Mouse (Mus musculus) embryonic facial prominence, embryonic 15.5 days (tissue): ENCODE measurements around the gene Gm20696. TPM values are rescaled to one million over a fixed set of nuclear protein-coding genes. Genes with fewer than 3 reads are reported as not detected.

Experiments used
- ATAC-seq: fragments of 200-750 bp; cut with Nextera tagmentation; 2 replicates; pipeline ENCODE4 v1.8.0; 2017; ENCODE audit warnings: low read depth, moderate TSS enrichment; ENCODE audit not compliant: insufficient number of reproducible peaks, low FRiP score, low TSS enrichment
- H3K27ac ChIP-seq: fragments of 300-500 bp; sonication (generic); replicated peaks from 2 replicates; pipeline ENCODE4 v1.5.1; 2015; ENCODE audit warnings: mild to moderate bottlenecking, inconsistent platforms
- H3K27me3 ChIP-seq: fragments of 300-500 bp; sonication (generic); 2 replicates; pipeline ENCODE4 v1.6.1; 2015; ENCODE audit warnings: inconsistent platforms
- H3K36me3 ChIP-seq: fragments of 300-500 bp; sonication (generic); 2 replicates; pipeline ENCODE4 v1.6.1; 2015; ENCODE audit warnings: mild to moderate bottlenecking, inconsistent platforms
- H3K4me1 ChIP-seq: fragments of 300-500 bp; sonication (generic); 2 replicates; pipeline ENCODE4 v1.6.1; 2015; ENCODE audit warnings: inconsistent platforms
- H3K4me2 ChIP-seq: fragments of 300-500 bp; sonication (generic); replicated peaks from 2 replicates; pipeline ENCODE4 v1.6.1; 2015; ENCODE audit warnings: mild to moderate bottlenecking, inconsistent platforms
- H3K4me3 ChIP-seq: fragments of 300-500 bp; sonication (generic); replicated peaks from 2 replicates; pipeline ENCODE4 v1.5.1; 2015; ENCODE audit warnings: mild to moderate bottlenecking, inconsistent platforms
- H3K9ac ChIP-seq: fragments of 300-500 bp; sonication (generic); 2 replicates; pipeline ENCODE4 v1.6.1; 2015; ENCODE audit warnings: inconsistent platforms
- H3K9me3 ChIP-seq: fragments of 300-500 bp; sonication (generic); replicated peaks from 2 replicates; pipeline ENCODE4 v1.6.1; 2016; ENCODE audit warnings: inconsistent platforms
- WGBS: fragments of 180-500 bp; shearing (Covaris S2); methylation state at CpG from one replicate; pipeline ENCODE4 v1.1.7; 2015; 5-methylcytosine and 5-hydroxymethylcytosine counted together
- polyA plus RNA-seq: library from polyadenylated mRNA; unstranded; fragments of >200 nt; fragmentation: Nextera tagmentation; extraction: Ambion mirVana; gene quantifications from 2 replicates; pipeline ENCODE4 v1.2.1, GENCODE M21; 2015

Gene Gm20696
- polyA plus RNA-seq, 1 experiment from 2014 or later: 1.7 TPM

- Histone ChIP-seq H3K27me3 (no peaks in the 10 kb centered on the region), H3K27ac (no peak overlapping the region), H3K36me3 (no peaks in the 10 kb centered on the region), H3K4me2 (no peak overlapping the region), H3K9ac (no peak overlapping the region), H3K9me3 (no peaks in the 10 kb centered on the region), H3K4me1 (peaks cover 25% of the 10 kb centered on the region), H3K4me3 (no peak overlapping the region)
- no peak for ATAC-seq
- WGBS: 43% methylated on average over 7 of the region's 7 CpGs
Measured at GRCm38 (mm10) chr6:99620471-99620870, 46.1 kb downstream of the Gm20696 start.

GRCm38 (mm10) chr6:99619964-99620363 lies 46.6 kb downstream of the Gm20696 start:
- Histone ChIP-seq H3K9me3 (no peaks in the 10 kb centered on the region), H3K4me1 (peaks cover 28% of the 10 kb centered on the region), H3K27ac (peak overlapping the region; percentile 34; the same call in 1 of the 2 replicates), H3K9ac (no peak overlapping the region), H3K36me3 (no peaks in the 10 kb centered on the region), H3K4me3 (no peak overlapping the region), H3K27me3 (no peaks in the 10 kb centered on the region), H3K4me2 (no peak overlapping the region)
- no peak for ATAC-seq
- WGBS: 44% methylated on average over 8 of the region's 8 CpGs

GRCm38 (mm10) chr6:99619466-99619865 lies 47.1 kb downstream of the Gm20696 start:
- H3K4me1 ChIP-seq: peaks cover 32% of the 10 kb centered on the region
- no peak overlapping the region for H3K9ac ChIP-seq
- H3K4me3 ChIP-seq: no peak overlapping the region
- H3K9me3 ChIP-seq: no peaks in the 10 kb centered on the region
- no peak overlapping the region for H3K4me2 ChIP-seq
- no peak for ATAC-seq
- no peak overlapping the region for H3K27ac ChIP-seq
- 22% methylated on average over 8 of the region's 8 CpGs for WGBS
- H3K36me3 ChIP-seq: no peaks in the 10 kb centered on the region
- no peaks in the 10 kb centered on the region for H3K27me3 ChIP-seq

- Histone ChIP-seq H3K9ac (no peak overlapping the region), H3K4me2 (no peak overlapping the region), H3K36me3 (no peaks in the 10 kb centered on the region), H3K27ac (no peak overlapping the region), H3K27me3 (no peaks in the 10 kb centered on the region), H3K9me3 (no peaks in the 10 kb centered on the region), H3K4me3 (no peak overlapping the region), H3K4me1 (peaks cover 29% of the 10 kb centered on the region)
- no peak for ATAC-seq
- WGBS: 63% methylated on average over 7 of the region's 7 CpGs
Measured at GRCm38 (mm10) chr6:99617867-99618266, 48.7 kb downstream of the Gm20696 start.

GRCm38 (mm10) chr6:99617415-99617814 lies 49.2 kb downstream of the Gm20696 start:
- WGBS: 86% methylated on average over 1 of the region's 1 CpGs
- Histone ChIP-seq H3K9me3 (no peaks in the 10 kb centered on the region), H3K9ac (no peak overlapping the region), H3K27me3 (no peaks in the 10 kb centered on the region), H3K4me1 (peaks cover 29% of the 10 kb centered on the region), H3K4me2 (no peak overlapping the region), H3K36me3 (no peaks in the 10 kb centered on the region), H3K4me3 (no peak overlapping the region), H3K27ac (no peak overlapping the region)
- no peak for ATAC-seq

- H3K4me1 ChIP-seq: peaks cover 36% of the 10 kb centered on the region
- WGBS: 38% methylated on average over 10 of the region's 10 CpGs
- H3K27me3 ChIP-seq: no peaks in the 10 kb centered on the region
- ATAC-seq: no peak
- H3K4me3 ChIP-seq: no peak overlapping the region
- no peak overlapping the region for H3K9ac ChIP-seq
- H3K27ac ChIP-seq: no peak overlapping the region
- no peak overlapping the region for H3K4me2 ChIP-seq
- H3K36me3 ChIP-seq: no peaks in the 10 kb centered on the region
- no peaks in the 10 kb centered on the region for H3K9me3 ChIP-seq
Measured at GRCm38 (mm10) chr6:99615272-99615751, 51.3 kb downstream of the Gm20696 start.

- no peak overlapping the region for H3K27ac ChIP-seq
- H3K27me3 ChIP-seq: no peaks in the 10 kb centered on the region
- no peak for ATAC-seq
- 53% methylated on average over 17 of the region's 17 CpGs for WGBS
- no peak overlapping the region for H3K4me2 ChIP-seq
- peaks cover 38% of the 10 kb centered on the region for H3K4me1 ChIP-seq
- no peaks in the 10 kb centered on the region for H3K36me3 ChIP-seq
- no peak overlapping the region for H3K4me3 ChIP-seq
- H3K9ac ChIP-seq: no peak overlapping the region
- H3K9me3 ChIP-seq: no peaks in the 10 kb centered on the region
Measured at GRCm38 (mm10) chr6:99614566-99615271, 51.9 kb downstream of the Gm20696 start.

GRCm38 (mm10) chr6:99611866-99612265 lies 54.7 kb downstream of the Gm20696 start:
- H3K4me3 ChIP-seq: no peak overlapping the region
- no peaks in the 10 kb centered on the region for H3K27me3 ChIP-seq
- no peak overlapping the region for H3K4me2 ChIP-seq
- H3K4me1 ChIP-seq: peaks cover 32% of the 10 kb centered on the region
- H3K27ac ChIP-seq: no peak overlapping the region
- H3K36me3 ChIP-seq: no peaks in the 10 kb centered on the region
- H3K9ac ChIP-seq: no peak overlapping the region
- no peaks in the 10 kb centered on the region for H3K9me3 ChIP-seq
- WGBS: 73% methylated on average over 6 of the region's 6 CpGs
- ATAC-seq: no peak

GRCm38 (mm10) chr6:99610454-99611427 lies 55.9 kb downstream of the Gm20696 start:
- H3K4me2 ChIP-seq: peak overlapping the region; percentile 27; the same call in 1 of the 2 replicates
- H3K9ac ChIP-seq: no peak overlapping the region
- 24% methylated on average over 14 of the region's 14 CpGs for WGBS
- no peaks in the 10 kb centered on the region for H3K27me3 ChIP-seq
- peaks cover 29% of the 10 kb centered on the region for H3K4me1 ChIP-seq
- no peak overlapping the region for H3K4me3 ChIP-seq
- 0 out of 2 replicates have a peak, but pooled peaks have one; percentile 24 for ATAC-seq
- no peaks in the 10 kb centered on the region for H3K36me3 ChIP-seq
- no peaks in the 10 kb centered on the region for H3K9me3 ChIP-seq
- H3K27ac ChIP-seq: peak overlapping the region; percentile 40

- Histone ChIP-seq H3K4me3 (no peak overlapping the region), H3K9ac (no peak overlapping the region), H3K4me1 (peaks cover 26% of the 10 kb centered on the region), H3K4me2 (no peak overlapping the region), H3K9me3 (no peaks in the 10 kb centered on the region), H3K36me3 (no peaks in the 10 kb centered on the region), H3K27me3 (no peaks in the 10 kb centered on the region), H3K27ac (no peak overlapping the region)
- 56% methylated on average over 7 of the region's 7 CpGs for WGBS
- no peak for ATAC-seq
Measured at GRCm38 (mm10) chr6:99606079-99606478, 60.5 kb downstream of the Gm20696 start.

- H3K4me1 ChIP-seq: peaks cover 23% of the 10 kb centered on the region
- H3K27ac ChIP-seq: 0 out of 2 replicates have a peak overlapping the region, but pooled peaks have one; percentile 39
- H3K9ac ChIP-seq: no peak overlapping the region
- H3K4me3 ChIP-seq: no peak overlapping the region
- WGBS: 38% methylated on average over 2 of the region's 2 CpGs
- ATAC-seq: peak; percentile 51
- no peaks in the 10 kb centered on the region for H3K9me3 ChIP-seq
- no peak overlapping the region for H3K4me2 ChIP-seq
- no peaks in the 10 kb centered on the region for H3K27me3 ChIP-seq
- H3K36me3 ChIP-seq: no peaks in the 10 kb centered on the region
Measured at GRCm38 (mm10) chr6:99604758-99605157, 61.8 kb downstream of the Gm20696 start.
